Mouse (Mus musculus) thymus, postnatal 25 days (tissue): ENCODE measurements around the gene Ccdc97.
"Not testable (repeated sequence)": the region's sequence is repeated elsewhere in the genome, so short reads cannot be mapped to it uniquely, and the experiment has no call there.

Source experiments
- DNase-seq: peaks from one replicate; pipeline ENCODE4 v3.0.0; 2022

The Ccdc97 gene

GRCm38 (mm10) chr7:25718788-25719417 lies at the start of gene Ccdc97:
Ccdc97 (minus strand) TSS chr7:25719088.
- peak; percentile 91 for DNase-seq

- no peak for DNase-seq
These were observed 49.3 kb upstream of the Ccdc97 start for GRCm38 (mm10) chr7:25768229-25768628.

- DNase-seq: no peak
These were observed 47.2 kb upstream of the Ccdc97 start for GRCm38 (mm10) chr7:25766108-25766507.

- no peak for DNase-seq
These were observed 45.3 kb upstream of the Ccdc97 start for GRCm38 (mm10) chr7:25764221-25764620.

- DNase-seq: no peak
These were observed 44.8 kb upstream of the Ccdc97 start for GRCm38 (mm10) chr7:25763678-25764077.

GRCm38 (mm10) chr7:25761354-25761753 lies 42.5 kb upstream of the Ccdc97 start:
- DNase-seq: no peak

- peak; percentile 89 for DNase-seq
These were observed 37.1 kb upstream of the Ccdc97 start for GRCm38 (mm10) chr7:25756011-25756410.

GRCm38 (mm10) chr7:25755468-25755833 lies 36.6 kb upstream of the Ccdc97 start:
- no peak for DNase-seq

- peak; percentile 100 for DNase-seq
These were observed 36.0 kb upstream of the Ccdc97 start, which contains the start of gene Hnrnpul1 for GRCm38 (mm10) chr7:25754738-25755467. Hnrnpul1 (minus strand) TSS chr7:25754757.

GRCm38 (mm10) chr7:25754439-25754737 lies 35.5 kb upstream of the Ccdc97 start:
- no peak for DNase-seq

- DNase-seq: no peak
These were observed 35.0 kb upstream of the Ccdc97 start for GRCm38 (mm10) chr7:25753643-25754438.

- no peak for DNase-seq
These were observed 34.2 kb upstream of the Ccdc97 start for GRCm38 (mm10) chr7:25753076-25753475.

GRCm38 (mm10) chr7:25746844-25747243 lies 28.0 kb upstream of the Ccdc97 start:
- no peak for DNase-seq

GRCm38 (mm10) chr7:25738277-25738676 lies 19.4 kb upstream of the Ccdc97 start:
- no peak for DNase-seq

- DNase-seq: no peak
These were observed 18.0 kb upstream of the Ccdc97 start for GRCm38 (mm10) chr7:25736920-25737319.

- no peak for DNase-seq
These were observed 16.1 kb upstream of the Ccdc97 start for GRCm38 (mm10) chr7:25734991-25735390.

GRCm38 (mm10) chr7:25731294-25732055 lies 12.6 kb upstream of the Ccdc97 start:
- no peak for DNase-seq

GRCm38 (mm10) chr7:25729862-25730261 lies 11.0 kb upstream of the Ccdc97 start:
- no peak for DNase-seq

GRCm38 (mm10) chr7:25729396-25729795 lies 10.5 kb upstream of the Ccdc97 start:
- no peak for DNase-seq

- DNase-seq: no peak
These were observed 8.9 kb upstream of the Ccdc97 start for GRCm38 (mm10) chr7:25727800-25728199.

GRCm38 (mm10) chr7:25725886-25726285 lies 7.0 kb upstream of the Ccdc97 start:
- no peak for DNase-seq

- DNase-seq: not testable (repeated sequence)
These were observed 2.9 kb upstream of the Ccdc97 start for GRCm38 (mm10) chr7:25721776-25722175.

- no peak for DNase-seq
These were observed 1.9 kb upstream of the Ccdc97 start for GRCm38 (mm10) chr7:25720760-25721159.
